Mouse (Mus musculus): ENCODE measurements around the gene Npw. TPM values are rescaled to one million over a fixed set of nuclear protein-coding genes. Genes with fewer than 3 reads are reported as not detected.

Gene Npw
- total RNA-seq, 4 experiments from 2014 or later, result 1.1 to 2.6 (median 2.5) TPM; not detected in 1

- DNase-seq (ENCODE audit: low spot score in 2 of 2), result no peak
Observed at GRCm38 (mm10) chr17:24642791-24643343, 15.4 kb downstream of the Npw start.

GRCm38 (mm10) chr17:24641944-24642343 is 16.3 kb downstream of the Npw start:
- DNase-seq (ENCODE audit: low spot score in 2 of 2), result no peak

GRCm38 (mm10) chr17:24640581-24640980 is 17.7 kb downstream of the Npw start:
- no peak for DNase-seq (ENCODE audit: low spot score in 2 of 2)

GRCm38 (mm10) chr17:24640119-24640518 is 18.1 kb downstream of the Npw start:
- no peak for DNase-seq (ENCODE audit: low spot score in 2 of 2)

DNA sequence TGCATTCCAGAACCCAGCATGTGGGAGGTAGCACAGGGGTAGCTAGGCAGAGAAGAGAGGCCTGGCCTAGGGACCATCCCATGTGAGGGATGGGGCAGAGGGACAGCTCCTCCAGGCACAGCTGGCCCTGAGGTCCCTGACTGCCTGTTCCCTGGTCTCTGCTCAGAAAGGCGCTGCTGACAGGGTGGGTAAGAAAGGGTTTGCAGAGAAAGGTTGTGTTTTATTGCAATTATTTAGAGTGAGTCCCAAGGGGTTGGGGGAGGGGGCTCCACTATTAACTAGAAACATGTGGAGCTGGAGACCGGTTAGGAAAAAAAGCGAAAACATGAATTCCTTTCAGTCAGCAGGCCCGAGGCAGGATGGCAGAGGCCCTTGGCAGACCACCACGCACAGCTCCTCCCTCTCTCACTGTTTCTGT is 18.7 kb downstream of the Npw start:
- no peak for DNase-seq (ENCODE audit: low spot score in 2 of 2)

DNA sequence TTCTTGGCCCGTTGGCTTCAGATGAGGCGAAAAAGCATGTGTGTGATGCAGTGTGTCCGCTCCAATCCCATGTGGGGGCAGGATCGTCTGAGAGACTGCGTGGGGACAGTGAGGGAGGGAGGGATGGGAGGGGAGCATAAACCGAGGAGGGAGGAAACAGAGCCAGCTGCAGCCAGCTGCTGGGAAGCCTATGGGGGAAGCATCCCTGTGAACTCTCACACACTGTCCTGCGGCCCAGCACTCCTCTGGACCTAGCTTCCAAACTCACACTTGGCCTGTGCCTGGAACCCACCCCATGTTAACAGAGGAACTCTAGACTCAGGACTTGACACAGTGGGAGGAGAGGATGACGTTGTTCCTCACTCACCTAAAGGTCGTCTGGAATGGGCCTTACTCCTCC is 19.4 kb downstream of the Npw start:
- DNase-seq (ENCODE audit: low spot score in 2 of 2), result no peak

DNA sequence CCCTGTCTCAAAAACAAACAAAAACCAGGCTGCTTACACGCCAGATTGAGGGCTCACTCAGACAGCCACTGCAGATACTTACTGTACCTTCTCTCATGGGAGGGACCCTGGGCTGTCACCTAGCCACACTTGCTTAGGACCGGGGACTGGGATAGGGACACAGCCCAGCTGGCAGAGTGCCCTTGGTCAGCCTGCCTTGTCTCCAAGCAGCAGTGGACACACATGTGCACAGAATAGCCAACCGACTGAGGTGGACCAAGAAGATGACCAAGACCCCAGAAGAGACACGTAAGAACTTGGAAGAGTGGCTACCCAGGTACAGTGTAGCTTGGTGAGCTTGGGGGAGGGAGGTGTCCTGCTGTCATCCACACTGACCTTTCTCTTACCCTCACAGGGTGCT is 20.0 kb downstream of the Npw start:
- DNase-seq (ENCODE audit: low spot score in 2 of 2), result no peak

- DNase-seq (ENCODE audit: low spot score in 2 of 2), result no peak
Observed at GRCm38 (mm10) chr17:24636781-24637481, 21.3 kb downstream of the Npw start.

- no peak for DNase-seq (ENCODE audit: low spot score in 2 of 2)
Observed at GRCm38 (mm10) chr17:24635694-24636093, 22.6 kb downstream of the Npw start.

GRCm38 (mm10) chr17:24635024-24635423 is 23.2 kb downstream of the Npw start:
- no peak for DNase-seq (ENCODE audit: low spot score in 2 of 2)

DNA sequence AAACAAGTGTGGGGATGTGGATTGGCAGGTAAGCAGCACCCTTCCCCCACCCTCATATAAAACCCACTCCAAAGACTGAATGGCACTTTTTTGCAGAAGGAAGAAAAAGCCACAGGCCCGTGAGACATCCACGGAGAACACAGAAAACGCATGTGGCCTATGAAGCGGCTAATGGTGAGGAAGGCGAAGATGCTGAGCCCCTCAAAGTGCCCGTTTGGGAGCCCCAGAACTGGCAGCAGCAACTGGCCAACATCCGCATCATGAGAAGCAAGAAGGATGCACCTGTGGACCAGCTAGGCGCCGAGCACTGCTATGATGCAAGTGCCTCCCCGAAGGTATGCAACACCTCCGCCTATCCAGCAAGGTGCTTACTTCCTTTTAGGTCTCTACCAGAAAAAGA is 24.4 kb downstream of the Npw start:
- no peak for DNase-seq (ENCODE audit: low spot score in 2 of 2)

GRCm38 (mm10) chr17:24632813-24633449 is 25.3 kb downstream of the Npw start:
- DNase-seq (ENCODE audit: low spot score in 2 of 2), result no peak

DNA sequence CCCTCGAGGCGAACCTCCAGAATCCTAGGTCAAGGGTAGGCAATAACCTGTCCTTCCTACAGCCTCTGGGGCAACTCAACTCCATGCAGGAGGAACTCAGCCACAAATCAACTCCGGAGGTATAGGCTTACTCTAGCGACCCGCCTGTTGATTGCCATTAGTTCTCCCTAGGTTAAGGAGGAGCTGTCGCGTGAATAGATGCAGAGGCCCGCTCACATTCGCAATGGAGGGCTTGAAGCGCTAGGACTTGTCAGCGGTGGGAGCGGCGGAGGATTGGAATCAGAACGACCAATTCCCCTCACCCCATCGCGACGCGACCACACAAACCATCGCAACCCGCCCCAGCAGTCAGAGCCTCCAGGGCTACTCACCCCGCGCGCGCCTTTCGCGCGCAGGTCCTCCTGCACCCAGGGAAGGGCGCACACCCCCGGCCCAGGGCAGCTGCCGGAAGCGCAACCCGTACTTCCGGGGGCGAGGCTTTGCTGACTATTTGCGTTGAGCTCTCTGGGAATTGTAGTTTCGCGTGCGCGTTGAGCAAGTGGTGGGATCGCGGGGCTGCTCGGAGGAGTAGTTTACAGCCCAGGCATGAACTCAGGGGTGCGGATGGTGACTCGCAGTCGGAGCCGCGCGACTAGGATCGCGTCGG is 26.0 kb downstream of the Npw start, which contains the start of the genes Tsc2 and Nthl1:
Gene Tsc2, minus strand, starts transcription at position 464 of the 646 bp plus-strand sequence.
Gene Nthl1, plus strand, starts transcription at position 514 of the 646 bp plus-strand sequence.
- DNase-seq (ENCODE audit: low spot score in 2 of 2), result peak; percentile 71 to 79

DNA sequence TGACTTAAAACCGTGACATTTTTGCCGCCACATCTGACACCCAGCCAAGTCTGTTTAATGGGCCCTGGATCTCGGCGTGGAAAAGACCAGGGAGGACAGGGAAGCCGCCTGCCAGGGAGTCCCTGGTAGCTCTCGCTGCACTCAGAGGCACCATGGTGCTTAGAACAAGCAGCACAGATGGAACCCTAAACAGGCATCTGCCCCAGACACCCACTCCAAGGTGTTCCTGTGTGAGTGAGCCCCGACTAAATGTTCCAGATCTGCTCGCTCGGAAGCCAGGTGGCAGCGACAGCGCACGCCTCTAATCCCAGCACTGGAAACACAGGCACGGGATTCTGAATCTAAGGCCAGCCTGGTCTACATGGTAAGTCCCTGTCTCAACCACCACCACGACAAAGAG is 28.2 kb downstream of the Npw start:
- peak; percentile 81 to 83 for DNase-seq (ENCODE audit: low spot score in 2 of 2)

DNA sequence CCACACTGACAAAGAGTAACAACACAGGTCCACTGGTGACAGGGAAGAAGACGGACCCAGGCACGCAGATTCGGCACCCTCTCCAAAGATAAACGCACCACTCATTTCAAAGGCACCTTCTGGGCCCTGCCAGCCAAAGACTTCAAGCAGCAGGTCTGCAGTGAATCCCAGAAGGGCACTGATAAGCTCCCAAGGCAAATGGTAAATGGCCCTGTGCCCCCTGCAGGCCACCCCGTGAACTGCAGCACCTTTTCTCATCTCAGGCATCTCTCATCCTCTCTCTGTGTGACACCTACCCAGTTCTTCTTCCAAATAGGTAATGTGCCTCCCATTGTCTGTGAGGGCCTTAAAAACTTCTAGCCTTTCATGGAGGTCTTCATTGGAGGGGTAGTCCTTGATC is 29.6 kb downstream of the Npw start:
- peak in 1 of 2 experiments; percentile 74 for DNase-seq (ENCODE audit: low spot score in 2 of 2)

DNA sequence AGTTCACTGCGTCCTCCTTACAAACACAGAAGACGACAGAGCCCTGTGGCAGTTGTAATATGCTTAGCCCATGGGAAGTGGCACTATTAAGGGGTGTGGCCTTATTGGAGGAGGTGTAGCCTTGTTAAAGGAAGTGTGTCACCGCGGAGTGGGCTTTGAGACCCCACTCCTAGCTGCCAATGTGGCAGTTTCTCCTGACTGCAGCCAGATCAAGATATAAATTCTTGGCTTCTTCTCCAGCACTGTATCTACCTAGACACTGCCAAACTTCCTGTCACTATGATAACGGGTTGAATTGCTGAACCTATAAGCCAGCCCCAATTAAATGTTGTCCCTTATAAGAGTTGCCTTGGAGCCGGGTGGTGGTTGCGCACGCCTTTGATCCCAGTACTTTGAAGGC is 32.8 kb downstream of the Npw start:
- DNase-seq (ENCODE audit: low spot score in 2 of 2), result no peak

- no peak for DNase-seq (ENCODE audit: low spot score in 2 of 2)
Observed at GRCm38 (mm10) chr17:24617561-24618194, 40.6 kb downstream of the Npw start.

GRCm38 (mm10) chr17:24610711-24611110 is 47.5 kb downstream of the Npw start:
- no peak for DNase-seq (ENCODE audit: low spot score in 2 of 2)

- no peak for DNase-seq (ENCODE audit: low spot score in 2 of 2)
Observed at GRCm38 (mm10) chr17:24608874-24609273, 49.4 kb downstream of the Npw start.

DNA sequence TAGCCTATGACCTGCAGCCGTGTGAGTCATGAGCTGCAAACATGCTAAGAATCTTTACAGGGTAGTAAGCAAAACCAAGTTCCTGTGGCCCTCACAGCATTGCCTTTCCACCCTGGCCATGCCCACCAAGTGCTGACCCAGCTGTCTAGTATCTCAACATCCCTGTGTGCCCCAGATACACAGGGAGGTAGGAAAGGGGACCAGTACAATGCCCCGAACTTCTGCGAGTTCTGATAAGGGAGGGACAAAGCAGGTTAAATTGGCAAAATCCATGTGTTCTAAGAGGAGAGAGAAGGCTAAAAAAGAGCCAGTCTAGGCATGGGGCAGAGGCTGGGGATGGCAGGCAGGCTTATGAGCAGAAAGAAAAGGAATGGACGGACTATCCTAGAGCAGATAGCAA is 49.9 kb downstream of the Npw start:
- no peak for DNase-seq (ENCODE audit: low spot score in 2 of 2)

Data from layer of hippocampus, adult 8-10 months (tissue).